Mouse (Mus musculus): ENCODE data around the gene Gm21870.
"Not testable (repeated sequence)": the region's sequence is repeated elsewhere in the genome, so short reads cannot be mapped to it uniquely, and the experiment has no call there.

The Gm21870 gene

DNA sequence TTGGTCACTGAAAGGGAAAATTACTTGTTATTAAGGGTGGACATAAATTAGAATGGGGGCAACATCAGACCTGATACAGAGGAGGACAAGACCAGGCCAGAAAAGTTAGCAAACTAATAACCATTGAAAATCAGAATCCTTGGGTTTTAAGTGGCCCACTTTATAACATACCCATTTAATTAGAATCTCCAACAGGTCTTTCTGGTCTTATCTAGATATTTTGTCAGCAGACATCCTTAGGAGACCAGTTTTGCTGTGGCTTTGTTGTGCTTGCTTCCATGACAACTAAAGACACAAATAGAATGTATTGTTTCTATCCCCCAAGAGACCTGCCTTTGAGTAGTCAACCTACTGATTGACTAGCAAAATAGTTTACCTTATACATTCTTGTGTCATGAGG, at the start of gene Gm21870:
TSS of gene Gm21870 (minus strand) at position 101 of the 400 bp plus-strand sequence.
- not testable (repeated sequence) for DNase-seq

DNA sequence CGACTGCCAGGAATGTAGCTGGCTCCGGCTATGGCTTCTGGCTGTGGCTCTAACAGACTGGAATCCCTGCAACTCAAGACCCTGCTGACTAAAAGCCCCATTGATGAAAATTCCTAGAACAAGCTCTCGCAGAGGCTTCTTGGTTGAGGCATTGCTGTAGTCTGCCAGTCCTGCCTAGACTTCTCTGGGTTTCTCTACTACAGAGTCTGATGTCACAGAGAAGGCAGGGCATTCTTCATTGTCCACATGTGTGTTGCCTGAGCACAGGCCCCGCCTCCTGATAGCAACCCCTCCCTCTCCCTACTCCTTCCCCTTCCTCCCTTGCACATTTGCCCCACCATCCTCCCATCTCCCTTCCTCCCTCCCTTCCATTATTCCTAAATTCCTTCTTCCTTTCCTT, 30.2 kb downstream of the Gm21870 start, which contains the start of gene Btbd35f6:
TSS of gene Btbd35f6 (minus strand) at position 101 of the 400 bp plus-strand sequence.
- not testable (repeated sequence) for DNase-seq
